Mouse (Mus musculus): ENCODE measurements around the gene Cpne9. TPM values are rescaled to one million over a fixed set of nuclear protein-coding genes. Genes with fewer than 3 reads are reported as not detected.

The Cpne9 gene
- not detected in 2 replicates for polyA plus RNA-seq (2015; fragmentation: Nextera tagmentation; extraction: Ambion mirVana)

DNA sequence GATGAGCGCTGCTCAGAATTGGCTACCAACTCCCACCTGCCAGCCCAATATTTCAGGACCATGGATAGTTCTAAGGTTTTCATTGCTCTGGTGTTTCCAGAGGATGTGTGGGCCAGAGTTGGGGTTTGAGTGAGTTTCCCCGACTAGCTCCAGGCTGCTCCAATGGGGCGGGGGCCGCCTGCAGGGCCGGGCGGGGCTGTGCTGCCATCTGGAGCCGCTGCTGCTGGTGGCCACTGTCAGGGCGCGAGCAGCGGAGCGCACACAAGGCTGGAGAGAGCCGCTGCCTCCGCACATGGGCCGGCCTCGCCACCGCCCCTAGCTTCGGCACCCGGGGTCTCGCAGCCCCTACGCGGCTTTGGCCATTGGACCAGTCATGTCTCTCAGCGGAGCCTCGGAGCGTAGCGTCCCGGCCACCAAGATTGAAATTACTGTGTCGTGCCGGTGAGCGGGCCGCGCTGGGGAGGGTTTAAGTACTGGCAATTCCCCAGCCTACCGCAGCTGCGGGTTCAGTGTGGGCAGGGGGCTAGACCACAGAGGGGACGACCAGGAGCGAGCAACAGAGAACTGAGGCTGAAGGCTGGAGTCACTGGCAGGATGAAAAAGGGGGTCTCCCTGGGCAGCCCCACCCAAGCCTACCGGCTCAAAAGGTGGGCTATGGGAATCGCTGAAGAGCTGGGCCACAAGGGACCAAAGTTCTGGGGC lies at the start of gene Cpne9:
Gene Cpne9, plus strand, starts transcription at position 207 of the 702 bp plus-strand sequence.

DNA sequence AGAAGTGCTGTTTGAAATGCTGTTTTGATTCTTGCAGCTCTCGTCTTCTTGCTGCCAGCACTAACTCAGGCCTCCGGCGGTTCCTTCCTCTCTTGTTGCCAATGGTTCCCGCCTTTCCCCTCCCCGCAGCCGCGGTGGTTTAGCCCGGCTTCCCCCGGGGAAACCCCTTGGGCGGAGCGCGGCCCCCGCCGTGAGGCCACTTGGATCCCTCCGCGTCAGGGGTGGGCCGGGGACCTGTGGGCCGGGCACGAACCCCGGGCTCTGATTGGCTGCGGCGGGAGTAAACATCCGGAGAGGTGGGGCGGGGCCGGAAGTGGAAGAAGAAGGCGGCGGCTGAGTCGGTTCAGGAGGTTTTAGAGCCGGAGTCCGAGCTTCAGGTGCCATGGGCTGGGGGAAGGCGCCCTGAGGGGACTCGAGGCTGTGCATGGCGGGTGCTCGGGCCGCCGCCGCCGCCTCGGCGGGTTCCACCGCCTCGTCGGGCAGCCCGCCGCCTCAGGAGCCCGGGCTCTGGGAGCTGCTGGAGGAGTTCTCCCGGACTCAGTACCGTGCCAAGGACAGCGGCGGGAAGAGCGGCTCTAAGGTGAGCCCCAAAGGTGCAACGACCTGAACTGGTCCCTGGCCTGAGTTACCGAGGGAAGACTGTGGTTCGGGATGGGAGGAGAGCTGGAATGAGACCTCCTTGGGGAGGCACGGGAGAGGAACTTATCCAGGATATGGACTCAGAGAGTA lies 44.4 kb upstream of the Cpne9 start, which contains the start of gene Mtmr14:
Gene Mtmr14, plus strand, starts transcription at position 302 of the 729 bp plus-strand sequence.

DNA sequence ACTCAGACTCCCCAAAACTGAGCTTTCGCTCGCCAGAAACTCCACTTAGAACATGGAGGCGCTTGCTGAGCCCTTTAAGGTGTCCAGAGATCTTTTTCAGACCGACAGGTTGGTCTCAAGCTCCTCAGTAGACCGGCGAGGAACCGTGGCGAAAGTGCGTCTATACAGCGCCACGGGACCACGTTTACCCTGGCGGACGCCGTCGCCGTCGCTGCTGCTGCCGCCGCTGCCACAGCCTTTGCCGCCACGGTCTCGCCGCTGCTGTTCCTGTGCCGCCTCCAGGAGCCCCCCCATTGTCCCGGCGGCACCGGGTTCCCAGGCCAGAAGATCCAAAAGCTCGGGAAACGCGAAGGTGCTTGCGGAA lies 24.9 kb downstream of the Cpne9 start, which contains the start of gene Brpf1:
Gene Brpf1, plus strand, starts transcription at position 152 of the 364 bp plus-strand sequence.

DNA sequence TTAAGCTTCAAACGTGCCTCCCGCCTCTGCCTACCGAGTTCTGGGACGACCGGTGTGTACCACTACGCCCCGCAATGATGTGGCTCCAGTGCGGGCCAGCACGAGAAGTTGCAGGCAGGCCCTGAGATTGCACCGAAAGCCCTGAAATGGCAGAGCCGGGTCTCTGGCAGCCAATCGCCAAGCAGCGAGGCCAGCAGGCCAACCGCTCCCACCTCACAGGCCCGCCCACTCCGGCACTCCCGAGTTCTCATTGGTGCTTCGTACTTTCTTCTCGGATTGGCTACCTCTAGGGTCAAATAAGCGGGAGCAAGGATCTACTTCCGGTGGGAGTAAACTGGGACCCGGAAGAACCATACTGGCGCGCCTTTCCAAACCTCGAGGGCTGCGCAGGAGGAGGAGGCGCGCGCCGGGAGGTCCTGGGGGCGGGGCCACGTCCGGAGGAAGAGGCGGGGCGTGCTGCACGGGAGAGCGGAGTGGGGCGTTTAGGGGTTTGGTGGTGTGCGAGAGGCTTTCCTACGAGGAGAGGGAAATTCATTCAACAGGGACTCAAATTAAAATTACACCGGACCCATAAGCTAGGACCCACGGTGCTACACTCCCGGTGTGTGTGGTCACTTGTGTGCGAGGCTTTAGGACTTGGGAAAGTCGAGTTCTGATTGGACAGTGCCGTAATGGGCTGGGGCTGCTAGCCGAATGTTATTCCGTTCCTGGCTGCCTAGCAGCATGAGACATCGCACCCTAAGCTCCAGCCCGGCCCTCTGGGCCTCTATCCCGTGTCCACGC lies 44.6 kb downstream of the Cpne9 start, which contains the start of gene Ogg1:
Gene Ogg1, plus strand, starts transcription at position 440 of the 783 bp plus-strand sequence.

DNA sequence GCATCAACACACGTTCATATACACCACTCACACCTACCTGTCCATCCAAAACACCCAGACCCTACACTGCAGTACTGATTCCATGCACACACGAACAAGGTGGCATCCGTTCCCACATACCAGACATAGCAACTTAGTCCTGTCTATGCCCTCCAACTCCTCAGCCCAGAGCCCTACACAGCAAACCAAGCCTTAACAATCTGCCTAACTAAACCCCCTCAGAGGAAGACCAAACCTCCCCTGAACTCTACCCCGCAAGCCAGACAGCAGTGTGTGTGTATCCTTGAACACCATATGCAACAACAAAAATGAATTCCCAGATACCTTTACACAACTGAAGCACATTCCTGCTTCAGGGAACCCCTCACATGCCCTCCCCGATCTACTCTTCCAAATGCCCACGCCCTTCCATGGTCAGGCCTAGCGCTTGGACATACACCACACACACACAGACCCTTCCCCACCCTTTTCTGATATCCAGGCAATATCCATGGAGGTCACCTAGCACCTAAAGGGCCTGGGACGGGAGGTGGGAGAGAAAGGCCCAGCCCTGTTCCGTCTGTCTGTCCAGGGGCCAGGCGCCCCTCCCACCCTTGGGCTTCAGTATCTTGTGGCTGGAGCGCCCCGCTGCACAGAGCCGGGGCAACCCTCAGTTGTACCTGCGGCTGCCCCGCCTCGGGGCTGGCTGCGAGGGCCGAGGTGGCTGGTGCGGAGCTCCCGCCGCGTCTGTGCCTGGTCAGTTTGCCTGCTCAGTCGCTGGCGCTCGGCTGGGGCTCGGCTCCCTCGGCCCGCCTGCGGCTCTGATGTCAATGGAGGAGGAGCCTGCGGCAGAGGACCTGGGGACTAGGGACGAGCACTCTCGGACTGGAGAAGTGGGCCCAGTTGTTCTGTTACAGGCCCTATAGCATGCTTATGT lies 61.3 kb downstream of the Cpne9 start, which contains the start of gene Camk1:
Gene Camk1, minus strand, starts transcription at position 808 of the 916 bp plus-strand sequence.

Other genes with a start within 250 kb of the Cpne9 start
- gene Thumpd3, start 236.1 kb upstream of the Cpne9 start, polyA plus RNA-seq (2015; fragmentation: Nextera tagmentation; extraction: Ambion mirVana): 30.1 and 33.1 TPM in 2 replicates
- gene Setd5, start 204.9 kb upstream of the Cpne9 start, polyA plus RNA-seq (2015; fragmentation: Nextera tagmentation; extraction: Ambion mirVana): 35.8 and 47.0 TPM in 2 replicates
- 0.42 and 0.46 TPM in 2 replicates for gene Lhfpl4, start 86.9 kb upstream of the Cpne9 start, polyA plus RNA-seq (2015; fragmentation: Nextera tagmentation; extraction: Ambion mirVana)
- 40.7 and 42.7 TPM in 2 replicates for gene Mtmr14, start 44.5 kb upstream of the Cpne9 start, polyA plus RNA-seq (2015; fragmentation: Nextera tagmentation; extraction: Ambion mirVana)
- 7.1 and 7.6 TPM in 2 replicates for gene Brpf1, start 24.8 kb downstream of the Cpne9 start, polyA plus RNA-seq (2015; fragmentation: Nextera tagmentation; extraction: Ambion mirVana)
- 6.3 and 9.3 TPM in 2 replicates for gene Ogg1, start 44.7 kb downstream of the Cpne9 start, polyA plus RNA-seq (2015; fragmentation: Nextera tagmentation; extraction: Ambion mirVana)
- gene Camk1, start 61.7 kb downstream of the Cpne9 start, polyA plus RNA-seq (2015; fragmentation: Nextera tagmentation; extraction: Ambion mirVana): 89.5 and 100.0 TPM in 2 replicates
- 38.4 and 39.1 TPM in 2 replicates for gene Tada3, start 95.6 kb downstream of the Cpne9 start, polyA plus RNA-seq (2015; fragmentation: Nextera tagmentation; extraction: Ambion mirVana)
- gene Arpc4, start 95.8 kb downstream of the Cpne9 start, polyA plus RNA-seq (2015; fragmentation: Nextera tagmentation; extraction: Ambion mirVana): 327 and 354 TPM in 2 replicates
- gene Ttll3, start 107.0 kb downstream of the Cpne9 start, polyA plus RNA-seq (2015; fragmentation: Nextera tagmentation; extraction: Ambion mirVana): 1.0 and 1.2 TPM in 2 replicates
- gene Rpusd3, start 137.0 kb downstream of the Cpne9 start, polyA plus RNA-seq (2015; fragmentation: Nextera tagmentation; extraction: Ambion mirVana): 11.4 and 16.5 TPM in 2 replicates
- not detected in 2 replicates for gene Cidec, start 153.5 kb downstream of the Cpne9 start, polyA plus RNA-seq (2015; fragmentation: Nextera tagmentation; extraction: Ambion mirVana)
- gene Jagn1, start 160.3 kb downstream of the Cpne9 start, polyA plus RNA-seq (2015; fragmentation: Nextera tagmentation; extraction: Ambion mirVana): 79.2 and 82.8 TPM in 2 replicates
- 54.7 and 60.4 TPM in 2 replicates for gene Il17re, start 176.2 kb downstream of the Cpne9 start, polyA plus RNA-seq (2015; fragmentation: Nextera tagmentation; extraction: Ambion mirVana)
- gene Il17rc, start 189.1 kb downstream of the Cpne9 start, polyA plus RNA-seq (2015; fragmentation: Nextera tagmentation; extraction: Ambion mirVana): 28.2 and 32.1 TPM in 2 replicates
- gene Creld1, start 201.0 kb downstream of the Cpne9 start, polyA plus RNA-seq (2015; fragmentation: Nextera tagmentation; extraction: Ambion mirVana): 33.3 and 33.8 TPM in 2 replicates
- gene Prrt3, start 219.6 kb downstream of the Cpne9 start, polyA plus RNA-seq (2015; fragmentation: Nextera tagmentation; extraction: Ambion mirVana): 0.72 and 0.77 TPM in 2 replicates
- gene Emc3, start 249.3 kb downstream of the Cpne9 start, polyA plus RNA-seq (2015; fragmentation: Nextera tagmentation; extraction: Ambion mirVana): 91.2 and 104 TPM in 2 replicates
- 2.5 and 3.2 TPM in 2 replicates for gene Fancd2, start 249.4 kb downstream of the Cpne9 start, polyA plus RNA-seq (2015; fragmentation: Nextera tagmentation; extraction: Ambion mirVana)